In genomic region chr7:35233861-35234260, GRCm38 (mm10) we compare ENCODE assay signal across 8 mouse cellular contexts. TPM values are rescaled to one million over a fixed set of nuclear protein-coding genes. Genes with fewer than 3 reads are reported as not detected.
DNase-seq lines count a peak whose midpoint lies in the region; ATAC-seq lines count a peak whose summit lies in the region.

No protein-coding gene starts in this region.

- no peak for ATAC-seq in kidney, embryonic 14.5 days (ENCODE audit: low FRiP score, low TSS enrichment)
- ATAC-seq in forebrain, embryonic 16.5 days, result no peak
- ATAC-seq in midbrain, embryonic 11.5 days (ENCODE audit: low FRiP score), result no peak

- peak overlapping the region; percentile 52 for H3K4me2 ChIP-seq in kidney, embryonic 14.5 days (replicated peaks; ENCODE audit: low read depth, low read length)
- H3K4me2 ChIP-seq in forebrain, embryonic 16.5 days (ENCODE audit: low read length), result peak overlapping the region; percentile 56
- peak overlapping the region; percentile 41 for H3K4me2 ChIP-seq in midbrain, embryonic 11.5 days

- no peak for DNase-seq in kidney, postnatal 10 days
- DNase-seq in NIH3T3 (ENCODE audit: low read depth), result peak; percentile 53
- no peak for DNase-seq in midbrain, embryonic 11.5 days (ENCODE audit: low spot score, missing footprints)
- no peak for DNase-seq in spleen, postnatal 10 days (ENCODE audit: low spot score in 2 of 2)
- DNase-seq in ovary, postnatal 10 days (ENCODE audit: low spot score), result no peak
- no peak for DNase-seq in urinary bladder, postnatal 4 days (ENCODE audit: low spot score in 2 of 2)

- H3K27ac ChIP-seq in kidney, embryonic 14.5 days (ENCODE audit: low read depth, low read length), result peak overlapping the region; percentile 88
- peak overlapping the region; percentile 98 for H3K27ac ChIP-seq in forebrain, embryonic 16.5 days (ENCODE audit: low read length)
- H3K27ac ChIP-seq in midbrain, embryonic 11.5 days (ENCODE audit: low read depth, low read length), result no peak overlapping the region; the same call in 1 of the 2 replicates

- peak overlapping the region; percentile 59 for H3K4me3 ChIP-seq in kidney, embryonic 14.5 days (ENCODE audit: low read length)
- H3K4me3 ChIP-seq in forebrain, embryonic 16.5 days (replicated peaks; ENCODE audit: low read length), result peak overlapping the region; percentile 72
- H3K4me3 ChIP-seq in midbrain, embryonic 11.5 days (ENCODE audit: low read depth, low read length), result peak overlapping the region; percentile 48

- 44% methylated on average over 12 of the region's 12 CpGs for WGBS in kidney, embryonic 14.5 days
- WGBS in forebrain, embryonic 16.5 days, result 43% methylated on average over 12 of the region's 12 CpGs
- 38% methylated on average over 12 of the region's 12 CpGs for WGBS in midbrain, embryonic 11.5 days

- peaks cover 2% of the 10 kb centered on the region; the same call in 1 of the 2 replicates for H3K9me3 ChIP-seq in kidney, embryonic 14.5 days (ENCODE audit: control insufficient read depth, low read length)
- peaks cover 2% of the 10 kb centered on the region; the same call in 1 of the 2 replicates for H3K9me3 ChIP-seq in forebrain, embryonic 16.5 days (ENCODE audit: control insufficient read depth, low read length)
- no peaks in the 10 kb centered on the region; the same call in 1 of the 2 replicates for H3K9me3 ChIP-seq in midbrain, embryonic 11.5 days (ENCODE audit: control insufficient read depth, low read length)

- no peaks in the 10 kb centered on the region for H3K27me3 ChIP-seq in kidney, embryonic 14.5 days (ENCODE audit: control insufficient read depth, insufficient read depth, low read length)
- H3K27me3 ChIP-seq in forebrain, embryonic 16.5 days (replicated peaks; ENCODE audit: control insufficient read depth, insufficient read depth, low read length), result no peaks in the 10 kb centered on the region
- H3K27me3 ChIP-seq in midbrain, embryonic 11.5 days (ENCODE audit: control insufficient read depth, insufficient read depth, low read length), result no peaks in the 10 kb centered on the region

- peak overlapping the region; percentile 69 for H3K9ac ChIP-seq in kidney, embryonic 14.5 days (ENCODE audit: low read depth, low read length)
- peak overlapping the region; percentile 79 for H3K9ac ChIP-seq in forebrain, embryonic 16.5 days (replicated peaks; ENCODE audit: low read depth, low read length)
- H3K9ac ChIP-seq in midbrain, embryonic 11.5 days (ENCODE audit: low read length), result peak overlapping the region; percentile 60

- H3K36me3 ChIP-seq in kidney, embryonic 14.5 days (ENCODE audit: control insufficient read depth, insufficient read depth, low read length), result no peaks in the 10 kb centered on the region
- H3K36me3 ChIP-seq in forebrain, embryonic 16.5 days (ENCODE audit: control insufficient read depth, insufficient read depth), result no peaks in the 10 kb centered on the region
- H3K36me3 ChIP-seq in midbrain, embryonic 11.5 days (ENCODE audit: control insufficient read depth, insufficient read depth, low read length), result no peaks in the 10 kb centered on the region

- H3K4me1 ChIP-seq in kidney, embryonic 14.5 days (ENCODE audit: control insufficient read depth, insufficient read depth, low read length), result 0 out of 2 replicates have a peak, but pooled peaks cover 4% of the 10 kb centered on the region
- H3K4me1 ChIP-seq in forebrain, embryonic 16.5 days (replicated peaks; ENCODE audit: control insufficient read depth, insufficient read depth, low read length), result peaks cover 10% of the 10 kb centered on the region
- H3K4me1 ChIP-seq in midbrain, embryonic 11.5 days (ENCODE audit: control insufficient read depth, insufficient read depth, low read length), result no peaks in the 10 kb centered on the region

RNA-seq across cellular contexts. Expression of gene Lrp3, which starts 18.6 kb away (rescaled TPM):
- polyA plus RNA-seq in kidney, embryonic 14.5 days (2014; fragmentation: Nextera tagmentation; extraction: Ambion mirVana), result 7.6 and 9.7 TPM in 2 replicates
- 20.3 and 27.3 TPM in 2 replicates for polyA plus RNA-seq in forebrain, embryonic 16.5 days (2015; fragmentation: Nextera tagmentation; extraction: Ambion mirVana)
- 15.2 and 17.3 TPM in 2 replicates for polyA plus RNA-seq in midbrain, embryonic 11.5 days (2014; fragmentation: Nextera tagmentation; extraction: Ambion mirVana)

RNA-seq across cellular contexts. Expression of gene Slc7a10, which starts 47.7 kb away (rescaled TPM):
- 0.47 and 0.70 TPM in 2 replicates for polyA plus RNA-seq in kidney, embryonic 14.5 days (2014; fragmentation: Nextera tagmentation; extraction: Ambion mirVana)
- polyA plus RNA-seq in forebrain, embryonic 16.5 days (2015; fragmentation: Nextera tagmentation; extraction: Ambion mirVana), result 6.3 and 7.3 TPM in 2 replicates
- 0.31 and 0.66 TPM in 2 replicates for polyA plus RNA-seq in midbrain, embryonic 11.5 days (2014; fragmentation: Nextera tagmentation; extraction: Ambion mirVana)
